Mouse (Mus musculus) liver, embryonic 14.5 days (tissue): ENCODE data around the gene Acads. TPM values are rescaled to one million over a fixed set of nuclear protein-coding genes. Genes with fewer than 3 reads are reported as not detected.

Experiments used
- ATAC-seq: fragments of 200-750 bp; cut with Nextera tagmentation; 2 replicates; pipeline ENCODE4 v1.8.0; 2017; ENCODE audit warnings: moderate number of reproducible peaks, mild to moderate bottlenecking, moderate library complexity; ENCODE audit not compliant: insufficient read depth
- DNase-seq, 3 experiments: peaks; one replicate each; pipeline ENCODE4 v3.0.0-alpha.2; 2012 to 2013; ENCODE audit warnings: low read depth in 3 of 3, low spot score in 3 of 3
- H3K27ac ChIP-seq: fragments of 300-500 bp; sonication (generic); 2 replicates; pipeline ENCODE4 v1.5.1; 2014; ENCODE audit warnings: moderate library complexity, mild to moderate bottlenecking, control low read depth, inconsistent platforms
- H3K27me3 ChIP-seq: fragments of 300-500 bp; sonication (generic); 2 replicates; pipeline ENCODE4 v1.6.1; 2014; ENCODE audit warnings: mild to moderate bottlenecking, low read length, moderate library complexity; ENCODE audit not compliant: control insufficient read depth, insufficient read depth
- H3K36me3 ChIP-seq: fragments of 300-500 bp; sonication (generic); replicated peaks from 2 replicates; pipeline ENCODE4 v1.6.1; 2014; ENCODE audit warnings: low read depth; ENCODE audit not compliant: control insufficient read depth, insufficient read depth
- H3K4me1 ChIP-seq, 2 experiments: fragments of 200-500 bp in 1 of 2; fragments of 300-500 bp in 1 of 2; sonication (generic) in 1 of 2; replicated peaks; 2 replicates each; pipeline ENCODE4 v1.6.1; 2012 to 2014; ENCODE audit warnings: antibody characterized with exemption in 1 of 2, inconsistent platforms in 1 of 2, low read length in 1 of 2; ENCODE audit not compliant: control insufficient read depth in 2 of 2, insufficient read depth in 2 of 2
- H3K4me2 ChIP-seq: fragments of 300-500 bp; sonication (generic); 2 replicates; pipeline ENCODE4 v1.6.1; 2014; ENCODE audit warnings: low read depth, mild to moderate bottlenecking, control low read depth, moderate library complexity
- H3K4me3 ChIP-seq, 2 experiments: fragments of 200-500 bp in 1 of 2; fragments of 300-500 bp in 1 of 2; sonication (generic) in 1 of 2; 2 replicates each; pipeline ENCODE4 v1.5.1; 2012 to 2014; ENCODE audit warnings: low read depth in 2 of 2, low read length in 2 of 2, mild to moderate bottlenecking in 2 of 2, control low read depth in 1 of 2, inconsistent platforms in 1 of 2, moderate library complexity in 1 of 2; ENCODE audit not compliant: insufficient read depth in 1 of 2
- H3K9ac ChIP-seq: fragments of 300-500 bp; sonication (generic); replicated peaks from 2 replicates; pipeline ENCODE4 v1.6.1; 2014; ENCODE audit warnings: mild to moderate bottlenecking, control low read depth, moderate library complexity
- H3K9me3 ChIP-seq: fragments of 300-500 bp; sonication (generic); 2 replicates; pipeline ENCODE4 v1.6.1; 2016; ENCODE audit warnings: low read length, mixed read lengths; ENCODE audit not compliant: control insufficient read depth
- CTCF ChIP-seq: IDR thresholded peaks from 2 replicates; pipeline ENCODE4 v1.5.1; 2016; ENCODE audit warnings: antibody characterized with exemption, low read depth, control low read depth
- EP300 ChIP-seq: IDR thresholded peaks from 2 replicates; pipeline ENCODE4 v1.6.1; 2016; ENCODE audit warnings: antibody characterized with exemption, low read depth
- WGBS: fragments of 180-500 bp; shearing (Covaris S2); extraction: QIAGEN DNeasy Blood & Tissue Kit; methylation state at CpG from one replicate; pipeline ENCODE4 v1.1.7; 2014; ENCODE audit not compliant: insufficient replicate concordance; 5-methylcytosine and 5-hydroxymethylcytosine counted together
- polyA plus RNA-seq, 2 experiments: library from polyadenylated mRNA; depleted of rRNA in 1 of 2; stranded (reverse) in 1 of 2; unstranded in 1 of 2; fragments of >200 nt; fragmentation: Nextera tagmentation in 1 of 2; extraction: Ambion mirVana in 1 of 2; gene quantifications; 2 replicates each; pipeline versions ENCODE4 v1.2.1 to v1.2.3; 2012 to 2014

Acads gene
- polyA plus RNA-seq, 2 experiments, result 21.2 to 26.0 TPM

- Histone ChIP-seq H3K36me3 (peaks cover 70% of the 10 kb centered on the region), H3K4me1 (peaks cover 4 to 10% of the 10 kb centered on the region in 2 experiments; a peak in 3 of 4 replicates), H3K9ac (no peak overlapping the region), H3K4me3 (no peak overlapping the region), H3K4me2 (no peak overlapping the region), H3K9me3 (no peaks in the 10 kb centered on the region), H3K27me3 (no peaks in the 10 kb centered on the region), H3K27ac (no peak overlapping the region)
- TF ChIP-seq EP300, result no peak
- no peak for TF ChIP-seq CTCF
- DNase-seq (no peak), ATAC-seq (no peak)
- 94% methylated on average over 2 of the region's 2 CpGs for WGBS
Observed at GRCm38 (mm10) chr5:115085675-115086074, 33.5 kb downstream of the Acads start.

- Histone ChIP-seq H3K36me3 (peaks cover 50% of the 10 kb centered on the region), H3K9ac (no peak overlapping the region), H3K4me1 (peaks cover 4 to 14% of the 10 kb centered on the region in 2 experiments; a peak in 3 of 4 replicates), H3K4me3 (no peak overlapping the region), H3K4me2 (no peak overlapping the region), H3K27me3 (no peaks in the 10 kb centered on the region), H3K27ac (no peak overlapping the region), H3K9me3 (no peaks in the 10 kb centered on the region)
- DNase-seq, result no peak
- TF ChIP-seq CTCF, result no peak
- no peak for TF ChIP-seq EP300
- 59% methylated on average over 6 of the region's 6 CpGs for WGBS
- no peak for ATAC-seq
Observed at GRCm38 (mm10) chr5:115083492-115083891, 35.7 kb downstream of the Acads start.

GRCm38 (mm10) chr5:115081636-115082035, 37.5 kb downstream of the Acads start:
- H3K4me1 ChIP-seq, result peaks cover 6 to 14% of the 10 kb centered on the region in 2 experiments
- WGBS, result 79% methylated on average over 5 of the region's 5 CpGs

GRCm38 (mm10) chr5:115076144-115076901, 42.8 kb downstream of the Acads start:
- Histone ChIP-seq H3K27me3 (no peaks in the 10 kb centered on the region), H3K4me1 (peaks cover 52 to 56% of the 10 kb centered on the region in 2 experiments), H3K4me2 (peak overlapping the region; percentile 0; the same call in 1 of the 2 replicates), H3K4me3 (no peak overlapping the region), H3K27ac (peak overlapping the region; percentile 71), H3K9me3 (no peaks in the 10 kb centered on the region), H3K36me3 (peaks cover 22% of the 10 kb centered on the region), H3K9ac (no peak overlapping the region)
- peak; percentile 61 for TF ChIP-seq EP300
- TF ChIP-seq CTCF, result peak; percentile 90
- peak; percentile 49; the same call in 1 of the 2 replicates for ATAC-seq
- peak in 2 of 3 experiments; percentile 59 to 69 for DNase-seq
- 34% methylated on average over 5 of the region's 5 CpGs for WGBS

More at GRCm38 (mm10) chr5:115081636-115082035, 37.5 kb downstream of the Acads start:
- Histone ChIP-seq H3K4me3 (no peak overlapping the region), H3K9ac (no peak overlapping the region; the same call in 1 of the 2 replicates), H3K36me3 (peaks cover 41% of the 10 kb centered on the region), H3K27ac (no peak overlapping the region), H3K9me3 (no peaks in the 10 kb centered on the region), H3K4me2 (no peak overlapping the region), H3K27me3 (no peaks in the 10 kb centered on the region)
- DNase-seq, result no peak
- ATAC-seq, result no peak
- TF ChIP-seq EP300 (no peak), CTCF (no peak)

- peak overlapping the region; percentile 93 for H3K27ac ChIP-seq
- no peak for ATAC-seq
- 35% methylated on average over 4 of the region's 4 CpGs for WGBS
- no peak for DNase-seq
- no peaks in the 10 kb centered on the region for H3K27me3 ChIP-seq
- peak overlapping the region; percentile 26 for H3K4me2 ChIP-seq
- H3K4me1 ChIP-seq, result peaks cover 63 to 69% of the 10 kb centered on the region in 2 experiments
- peak overlapping the region; percentile 40 for H3K9ac ChIP-seq
- peaks cover 20% of the 10 kb centered on the region for H3K36me3 ChIP-seq
- TF ChIP-seq CTCF (no peak), EP300 (0 out of 2 replicates have a peak, but pooled peaks have one; percentile 18)
- H3K9me3 ChIP-seq, result no peaks in the 10 kb centered on the region
- no peak overlapping the region for H3K4me3 ChIP-seq
Observed at GRCm38 (mm10) chr5:115074749-115075148, 44.4 kb downstream of the Acads start.
